Mouse (Mus musculus): ENCODE results near the gene Cachd1. TPM values are rescaled to one million over a fixed set of nuclear protein-coding genes. Genes with fewer than 3 reads are reported as not detected.

Cachd1 gene
- polyA plus RNA-seq, 1 experiment from 2014 or later, result not detected

Other genes starting within 250 kb of the Cachd1 start
- not detected in 3 replicates for gene Gm10577, start 244.0 kb downstream of the Cachd1 start, polyA plus RNA-seq (2018)